Mouse (Mus musculus): Measurements from ENCODE around the gene Afmid. TPM values are rescaled to one million over a fixed set of nuclear protein-coding genes. Genes with fewer than 3 reads are reported as not detected.
"Not testable (repeated sequence)": the region's sequence is repeated elsewhere in the genome, so short reads cannot be mapped to it uniquely, and the experiment has no call there.

Afmid gene
- polyA plus RNA-seq, 1 experiment from 2014 or later = 5.7 TPM

- H3K9ac ChIP-seq (ENCODE audit: low read length) = no peak overlapping the region
- H3K27ac ChIP-seq (ENCODE audit: low read depth, low read length) = 0 out of 2 replicates have a peak overlapping the region, but pooled peaks have one; percentile 5
- peak overlapping the region; percentile 18; the same call in 1 of the 2 replicates for H3K4me2 ChIP-seq (ENCODE audit: low read length)
- ATAC-seq = no peak
- H3K9me3 ChIP-seq (replicated peaks; ENCODE audit: control insufficient read depth, low read length) = no peaks in the 10 kb centered on the region
- no peaks in the 10 kb centered on the region for H3K36me3 ChIP-seq (ENCODE audit: control insufficient read depth, insufficient read depth, low read length)
- H3K4me1 ChIP-seq (ENCODE audit: control insufficient read depth, insufficient read depth, low read length) = peaks cover 6% of the 10 kb centered on the region
- 32% methylated on average over 18 of the region's 18 CpGs for WGBS
- DNase-seq (ENCODE audit: low spot score) = no peak
- peaks cover 44% of the 10 kb centered on the region for H3K27me3 ChIP-seq (replicated peaks; ENCODE audit: control insufficient read depth, insufficient read depth, low read length)
- no peak overlapping the region for H3K4me3 ChIP-seq (ENCODE audit: low read depth, low read length)
These were observed 44.4 kb upstream of the Afmid start for GRCm38 (mm10) chr11:117781199-117781821.

DNA sequence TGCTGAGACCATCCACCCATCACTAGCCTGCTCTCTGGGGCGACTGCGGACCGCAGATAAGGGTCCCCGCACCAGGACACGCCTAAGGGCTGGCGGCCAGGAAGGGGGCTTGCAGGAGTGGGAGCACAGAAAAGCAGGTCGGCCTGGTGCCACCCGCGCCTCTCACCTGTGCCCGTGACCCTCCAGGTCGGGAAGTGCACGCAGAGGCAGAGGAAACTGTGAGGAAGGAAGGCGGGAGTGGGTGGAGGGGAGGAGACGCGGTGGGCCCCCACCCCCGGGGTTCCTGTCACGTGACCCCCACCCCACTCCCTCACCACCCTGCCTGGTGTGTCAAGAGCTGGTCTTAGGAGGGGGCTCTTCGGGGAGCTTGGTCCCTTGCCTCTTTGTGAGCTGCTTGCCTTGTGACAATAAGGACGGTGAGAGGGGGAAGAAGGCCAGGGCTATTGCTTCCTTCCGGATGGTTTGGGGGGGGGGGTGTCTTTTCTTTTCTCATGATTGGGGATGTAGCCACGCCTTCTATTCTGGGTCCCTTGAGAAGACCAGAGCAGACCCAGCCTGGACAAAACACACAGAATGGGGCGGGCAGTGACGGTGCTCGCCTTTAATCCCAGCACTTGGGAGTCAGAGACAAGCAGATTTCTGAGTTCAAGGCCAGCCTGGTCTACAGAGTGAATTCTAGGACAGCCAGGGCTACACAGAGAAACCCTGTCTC is 43.6 kb upstream of the Afmid start, which contains the start of the genes Tmc8 and Tmc6:
Gene Tmc8 (plus strand): TSS at position 84 of the 712 bp plus-strand sequence.
Gene Tmc6 (minus strand): TSS at position 206 of the 712 bp plus-strand sequence.
- peak within 1 kb of the TSS; percentile 54 for H3K4me2 ChIP-seq (ENCODE audit: low read length)
- 0 out of 2 replicates have a peak within 1 kb of the TSS, but pooled peaks have one; percentile 5 for H3K27ac ChIP-seq (ENCODE audit: low read depth, low read length)
- no peak for DNase-seq (ENCODE audit: low spot score)
- peak within 1 kb of the TSS; percentile 59 for H3K9ac ChIP-seq (ENCODE audit: low read length)
- ATAC-seq = no peak
- H3K36me3 ChIP-seq (ENCODE audit: control insufficient read depth, insufficient read depth, low read length) = no peaks in the 10 kb centered on the region
- 50% methylated on average over 23 of the region's 24 CpGs for WGBS
- H3K27me3 ChIP-seq (replicated peaks; ENCODE audit: control insufficient read depth, insufficient read depth, low read length) = peaks cover 44% of the 10 kb centered on the region
- no peaks in the 10 kb centered on the region for H3K9me3 ChIP-seq (replicated peaks; ENCODE audit: control insufficient read depth, low read length)
- H3K4me1 ChIP-seq (ENCODE audit: control insufficient read depth, insufficient read depth, low read length) = peaks cover 6% of the 10 kb centered on the region
- H3K4me3 ChIP-seq (ENCODE audit: low read depth, low read length) = peak within 1 kb of the TSS; percentile 19

DNA sequence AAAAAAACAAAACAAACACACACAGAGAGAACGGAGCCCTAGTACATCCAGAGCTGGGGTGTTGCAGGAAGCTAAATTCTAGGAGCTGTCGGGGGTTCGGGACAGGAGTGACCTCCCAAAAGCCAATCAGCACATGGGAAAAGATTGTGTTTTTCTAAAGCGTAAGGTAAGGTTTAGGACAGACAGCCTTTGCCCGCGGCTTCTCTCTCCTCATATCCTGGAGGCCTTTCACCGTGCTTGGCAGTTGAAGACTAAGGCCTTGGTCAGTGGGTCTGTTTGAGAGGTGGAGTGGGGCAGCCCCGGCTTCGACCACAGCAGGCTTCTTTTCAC is 43.1 kb upstream of the Afmid start:
- WGBS = 52% methylated on average over 9 of the region's 9 CpGs
- Histone ChIP-seq H3K4me3 (ENCODE audit: low read depth, low read length) (peak overlapping the region; percentile 19), H3K9me3 (replicated peaks; ENCODE audit: control insufficient read depth, low read length) (no peaks in the 10 kb centered on the region), H3K9ac (ENCODE audit: low read length) (peak overlapping the region; percentile 59), H3K4me2 (ENCODE audit: low read length) (peak overlapping the region; percentile 54), H3K4me1 (ENCODE audit: control insufficient read depth, insufficient read depth, low read length) (peaks cover 6% of the 10 kb centered on the region), H3K36me3 (ENCODE audit: control insufficient read depth, insufficient read depth, low read length) (no peaks in the 10 kb centered on the region), H3K27ac (ENCODE audit: low read depth, low read length) (no peak overlapping the region), H3K27me3 (replicated peaks; ENCODE audit: control insufficient read depth, insufficient read depth, low read length) (peaks cover 44% of the 10 kb centered on the region)
- ATAC-seq = no peak
- no peak for DNase-seq (ENCODE audit: low spot score)

GRCm38 (mm10) chr11:117783089-117783488 is 42.6 kb upstream of the Afmid start:
- Histone ChIP-seq H3K36me3 (ENCODE audit: control insufficient read depth, insufficient read depth, low read length) (no peaks in the 10 kb centered on the region), H3K27me3 (replicated peaks; ENCODE audit: control insufficient read depth, insufficient read depth, low read length) (peaks cover 44% of the 10 kb centered on the region), H3K27ac (ENCODE audit: low read depth, low read length) (no peak overlapping the region), H3K4me1 (ENCODE audit: control insufficient read depth, insufficient read depth, low read length) (peaks cover 6% of the 10 kb centered on the region), H3K4me2 (ENCODE audit: low read length) (peak overlapping the region; percentile 54), H3K9me3 (replicated peaks; ENCODE audit: control insufficient read depth, low read length) (no peaks in the 10 kb centered on the region), H3K9ac (ENCODE audit: low read length) (peak overlapping the region; percentile 59), H3K4me3 (ENCODE audit: low read depth, low read length) (peak overlapping the region; percentile 19)
- WGBS = 3% methylated on average over 31 of the region's 31 CpGs
- ATAC-seq = peak; percentile 35; the same call in 1 of the 2 replicates
- peak; percentile 75 for DNase-seq (ENCODE audit: low spot score)

DNA sequence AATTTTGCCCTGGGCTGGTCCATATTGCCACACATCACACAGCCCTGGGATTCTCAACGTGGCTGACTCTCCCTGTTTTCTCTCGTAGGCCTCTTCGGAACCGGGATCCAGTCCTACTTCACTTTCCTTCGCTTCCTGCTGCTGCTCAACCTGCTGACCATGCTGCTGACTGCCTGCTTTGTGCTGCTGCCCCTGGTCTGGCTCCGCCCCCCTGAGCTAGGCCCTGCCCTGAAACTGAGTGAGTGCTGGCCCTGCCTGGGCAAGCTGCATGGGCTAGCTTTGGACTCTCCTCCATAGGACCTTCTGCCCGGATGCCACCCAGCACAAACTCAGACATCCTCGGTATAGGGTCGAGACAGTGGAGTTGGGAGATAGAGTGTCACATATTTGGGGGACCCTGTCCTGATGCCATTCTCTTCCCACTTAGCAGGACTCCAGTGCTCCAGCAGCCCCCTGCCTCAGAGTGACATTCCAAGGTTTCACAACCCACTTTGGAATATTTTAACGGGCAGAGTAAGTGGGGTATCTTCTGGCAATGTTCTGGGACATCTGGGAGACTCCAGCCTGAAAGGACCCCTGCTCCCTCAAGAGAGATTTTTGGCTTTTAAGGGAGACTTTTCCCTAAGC is 41.9 kb upstream of the Afmid start:
- peak overlapping the region; percentile 54 for H3K4me2 ChIP-seq (ENCODE audit: low read length)
- no peak for DNase-seq (ENCODE audit: low spot score)
- H3K36me3 ChIP-seq (ENCODE audit: control insufficient read depth, insufficient read depth, low read length) = no peaks in the 10 kb centered on the region
- no peak overlapping the region for H3K27ac ChIP-seq (ENCODE audit: low read depth, low read length)
- no peak for ATAC-seq
- peak overlapping the region; percentile 59 for H3K9ac ChIP-seq (ENCODE audit: low read length)
- no peak overlapping the region for H3K4me3 ChIP-seq (ENCODE audit: low read depth, low read length)
- peaks cover 41% of the 10 kb centered on the region for H3K27me3 ChIP-seq (replicated peaks; ENCODE audit: control insufficient read depth, insufficient read depth, low read length)
- WGBS = 27% methylated on average over 10 of the region's 10 CpGs
- H3K9me3 ChIP-seq (replicated peaks; ENCODE audit: control insufficient read depth, low read length) = no peaks in the 10 kb centered on the region
- peaks cover 6% of the 10 kb centered on the region for H3K4me1 ChIP-seq (ENCODE audit: control insufficient read depth, insufficient read depth, low read length)

- Histone ChIP-seq H3K36me3 (ENCODE audit: control insufficient read depth, insufficient read depth, low read length) (no peaks in the 10 kb centered on the region), H3K9me3 (replicated peaks; ENCODE audit: control insufficient read depth, low read length) (no peaks in the 10 kb centered on the region), H3K4me2 (ENCODE audit: low read length) (no peak overlapping the region), H3K4me1 (ENCODE audit: control insufficient read depth, insufficient read depth, low read length) (no peaks in the 10 kb centered on the region; the same call in 1 of the 2 replicates), H3K9ac (ENCODE audit: low read length) (no peak overlapping the region), H3K27ac (ENCODE audit: low read depth, low read length) (no peak overlapping the region), H3K4me3 (ENCODE audit: low read depth, low read length) (no peak overlapping the region), H3K27me3 (replicated peaks; ENCODE audit: control insufficient read depth, insufficient read depth, low read length) (peaks cover 25% of the 10 kb centered on the region; the same call in 1 of the 2 replicates)
- DNase-seq (ENCODE audit: low spot score) (peak; percentile 63), ATAC-seq (peak; percentile 18; the same call in 1 of the 2 replicates)
- 5% methylated on average over 10 of the region's 10 CpGs for WGBS
These were observed 39.4 kb upstream of the Afmid start for GRCm38 (mm10) chr11:117786294-117786693.

DNA sequence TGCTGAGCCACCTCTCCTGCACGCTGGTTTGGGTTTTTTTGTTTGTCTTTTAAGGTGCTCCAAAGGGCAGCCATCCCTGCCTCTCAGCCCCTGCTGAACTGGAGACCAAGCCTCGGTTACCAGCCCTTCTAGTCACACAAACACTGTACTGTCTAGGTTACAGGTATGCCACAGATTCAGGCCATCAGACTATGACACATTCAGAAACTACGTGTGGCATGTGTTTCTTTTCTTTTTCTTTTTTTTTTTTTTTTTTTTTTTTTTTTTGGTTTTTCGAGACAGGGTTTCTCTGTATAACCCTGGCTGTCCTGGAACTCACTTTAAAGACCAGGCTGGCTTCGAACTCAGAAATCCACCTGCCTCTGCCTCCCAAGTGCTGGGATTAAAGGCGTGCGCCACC is 37.2 kb upstream of the Afmid start:
- not testable (repeated sequence) for H3K27ac ChIP-seq (ENCODE audit: low read depth, low read length); H3K9me3 ChIP-seq (replicated peaks; ENCODE audit: control insufficient read depth, low read length); H3K9ac ChIP-seq (ENCODE audit: low read length); H3K4me2 ChIP-seq (ENCODE audit: low read length); H3K4me1 ChIP-seq (ENCODE audit: control insufficient read depth, insufficient read depth, low read length); ATAC-seq; H3K4me3 ChIP-seq (ENCODE audit: low read depth, low read length); H3K36me3 ChIP-seq (ENCODE audit: control insufficient read depth, insufficient read depth, low read length); DNase-seq (ENCODE audit: low spot score)
- 81% methylated on average over 7 of the region's 7 CpGs for WGBS
- H3K27me3 ChIP-seq (replicated peaks; ENCODE audit: control insufficient read depth, insufficient read depth, low read length) = peaks cover 13% of the 10 kb centered on the region; the same call in 1 of the 2 replicates

DNA sequence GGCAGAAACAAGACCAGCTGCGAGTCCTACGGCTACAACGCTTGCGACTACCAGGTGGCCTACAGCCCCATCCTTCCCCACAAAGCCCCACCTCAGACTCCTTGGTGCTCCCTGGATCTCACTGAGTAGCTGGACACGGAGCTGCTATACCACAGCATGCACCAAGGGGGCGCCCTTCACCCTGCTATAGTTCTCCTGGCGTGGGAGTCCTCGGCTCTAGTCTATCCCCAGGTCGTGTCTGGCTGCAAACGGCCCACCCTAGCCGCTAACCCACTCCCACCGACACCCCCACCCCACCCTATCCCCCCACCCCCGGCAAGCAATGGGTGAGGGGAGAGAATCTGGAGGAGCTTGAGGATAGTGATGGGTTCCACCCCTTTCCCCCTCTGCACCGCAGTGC is 35.4 kb upstream of the Afmid start:
- no peaks in the 10 kb centered on the region for H3K9me3 ChIP-seq (replicated peaks; ENCODE audit: control insufficient read depth, low read length)
- H3K4me3 ChIP-seq (ENCODE audit: low read depth, low read length) = no peak overlapping the region
- peak; percentile 60 for DNase-seq (ENCODE audit: low spot score)
- H3K4me1 ChIP-seq (ENCODE audit: control insufficient read depth, insufficient read depth, low read length) = no peaks in the 10 kb centered on the region
- H3K9ac ChIP-seq (ENCODE audit: low read length) = no peak overlapping the region
- H3K4me2 ChIP-seq (ENCODE audit: low read length) = peak overlapping the region; percentile 12; the same call in 1 of the 2 replicates
- no peaks in the 10 kb centered on the region for H3K36me3 ChIP-seq (ENCODE audit: control insufficient read depth, insufficient read depth, low read length)
- no peak for ATAC-seq
- 0 out of 2 replicates have a peak, but pooled peaks cover 5% of the 10 kb centered on the region for H3K27me3 ChIP-seq (replicated peaks; ENCODE audit: control insufficient read depth, insufficient read depth, low read length)
- H3K27ac ChIP-seq (ENCODE audit: low read depth, low read length) = no peak overlapping the region
- WGBS = 9% methylated on average over 14 of the region's 14 CpGs

Data from forebrain, embryonic 14.5 days (tissue).